Mouse (Mus musculus) megakaryocyte, embryonic 14.5 days (primary cell): ENCODE measurements at regions not wholly inside any gene's neighbourhood (a gene's known extent, or its start where the extent isn't known, plus 50 kb on each side); places are given as distances from the start of the nearest gene placed in this dataset.

Source experiments
- FLI1 ChIP-seq: IDR thresholded peaks from 2 replicates; pipeline ENCODE4 v1.6.1; 2012; ENCODE audit warnings: low read length, inconsistent platforms, mixed read lengths
- GATA1 ChIP-seq: IDR thresholded peaks from 3 replicates; pipeline ENCODE4 v1.6.1; 2012; ENCODE audit warnings: mixed read lengths, low read length, inconsistent platforms, borderline replicate concordance

DNA sequence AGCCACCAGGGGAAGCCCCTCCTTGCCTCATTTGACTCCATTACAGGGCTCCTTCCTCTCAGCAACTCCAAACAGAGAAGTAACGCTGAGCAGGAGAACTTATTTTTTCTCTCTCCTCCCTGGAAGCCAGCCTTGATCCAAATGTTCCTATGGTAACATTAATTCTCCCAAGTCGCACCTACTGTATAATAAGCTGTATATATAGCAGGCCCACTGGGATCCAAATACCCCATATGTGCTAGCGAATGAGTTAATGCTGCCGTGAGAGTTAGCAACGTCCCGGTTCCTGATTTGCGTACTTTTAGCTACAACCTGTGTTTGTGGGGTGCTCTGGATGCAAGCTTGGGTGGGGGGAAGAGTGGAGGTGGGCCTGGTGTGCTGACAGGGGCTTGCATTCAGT is 75.4 kb upstream of the Zfp507 start:
- TF ChIP-seq GATA1 (no peak), FLI1 (no peak)
